Mouse (Mus musculus): Measurements from ENCODE around the gene Atrnl1.

GRCm38 (mm10) chr19:57585231-57585792 is 25.5 kb upstream of the Atrnl1 start:
- TF ChIP-seq POLR2A (IDR thresholded peaks at IDR 0.05; ENCODE audit: low read depth, low read length), result no peak
- no peak for TF ChIP-seq CTCF (IDR thresholded peaks at IDR 0.05; ENCODE audit: extremely low read depth, insufficient read length, insufficient replicate concordance, low read depth, low read length)

All from small intestine, adult 2 months (tissue).